Mouse (Mus musculus): ENCODE data around the gene 4933428G20Rik. TPM values are rescaled to one million over a fixed set of nuclear protein-coding genes. Genes with fewer than 3 reads are reported as not detected.

4933428G20Rik gene
- polyA plus RNA-seq, 1 experiment = not detected

- no peak overlapping the region for H3K4me3 ChIP-seq (ENCODE audit: insufficient read depth, low read depth, low read length)
- no peak overlapping the region for H3K27ac ChIP-seq (replicated peaks; ENCODE audit: low read depth, low read length)
- no peaks in the 10 kb centered on the region for H3K4me1 ChIP-seq (ENCODE audit: control insufficient read depth, insufficient read depth, insufficient read length, low read length)
Measured at GRCm38 (mm10) chr11:97500720-97501448, 744 bp upstream of the 4933428G20Rik start.

DNA sequence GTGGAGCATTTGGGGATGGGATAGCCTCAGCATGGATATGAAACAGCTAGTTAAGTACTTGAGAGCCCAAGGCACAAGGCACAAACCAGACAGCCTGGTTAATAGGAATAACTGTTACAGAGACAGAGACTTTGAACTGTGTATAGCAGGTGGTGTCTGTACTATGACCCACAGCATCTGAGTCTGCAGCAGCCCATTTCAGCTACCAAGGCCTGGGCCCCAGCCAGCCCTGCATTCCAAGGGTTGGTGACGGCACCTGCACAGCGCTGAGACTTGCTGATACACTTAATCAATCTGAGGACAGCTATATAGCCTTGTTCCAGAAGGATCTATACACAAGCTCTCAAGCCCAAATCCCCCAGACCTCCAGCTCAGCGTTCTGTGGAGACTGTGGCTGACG lies 2.6 kb downstream of the 4933428G20Rik start:
- H3K27ac ChIP-seq (replicated peaks; ENCODE audit: low read depth, low read length) = no peak overlapping the region
- H3K4me3 ChIP-seq (ENCODE audit: insufficient read depth, low read depth, low read length) = no peak overlapping the region
- H3K4me1 ChIP-seq (ENCODE audit: control insufficient read depth, insufficient read depth, insufficient read length, low read length) = no peaks in the 10 kb centered on the region

- Histone ChIP-seq H3K27ac (replicated peaks; ENCODE audit: low read depth, low read length) (no peak overlapping the region), H3K4me3 (ENCODE audit: insufficient read depth, low read depth, low read length) (no peak overlapping the region), H3K4me1 (ENCODE audit: control insufficient read depth, insufficient read depth, insufficient read length, low read length) (no peaks in the 10 kb centered on the region)
Measured at GRCm38 (mm10) chr11:97492836-97493235, 7.3 kb downstream of the 4933428G20Rik start.

DNA sequence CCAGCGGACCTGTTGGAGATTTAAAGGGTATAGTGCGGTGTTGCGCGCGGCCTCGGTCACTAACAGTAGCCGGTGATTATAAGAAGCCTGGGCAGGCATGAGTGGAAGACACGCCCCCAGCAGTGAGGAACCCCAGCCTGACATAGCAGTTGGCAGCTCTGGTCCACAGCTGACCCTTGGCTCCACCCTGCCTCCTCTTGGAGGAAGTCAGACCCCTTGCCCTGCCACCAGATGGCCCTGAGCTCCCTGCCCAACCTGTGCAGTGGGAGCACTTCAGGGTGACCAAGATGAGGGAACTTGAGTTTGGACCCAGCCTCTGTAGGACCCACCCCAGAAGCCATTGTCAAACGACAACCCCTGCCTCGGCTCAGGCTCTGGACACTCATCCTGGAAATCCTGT lies 8.5 kb downstream of the 4933428G20Rik start:
- no peak overlapping the region for H3K4me3 ChIP-seq (ENCODE audit: insufficient read depth, low read depth, low read length)
- H3K4me1 ChIP-seq (ENCODE audit: control insufficient read depth, insufficient read depth, insufficient read length, low read length) = no peaks in the 10 kb centered on the region
- H3K27ac ChIP-seq (replicated peaks; ENCODE audit: low read depth, low read length) = no peak overlapping the region

DNA sequence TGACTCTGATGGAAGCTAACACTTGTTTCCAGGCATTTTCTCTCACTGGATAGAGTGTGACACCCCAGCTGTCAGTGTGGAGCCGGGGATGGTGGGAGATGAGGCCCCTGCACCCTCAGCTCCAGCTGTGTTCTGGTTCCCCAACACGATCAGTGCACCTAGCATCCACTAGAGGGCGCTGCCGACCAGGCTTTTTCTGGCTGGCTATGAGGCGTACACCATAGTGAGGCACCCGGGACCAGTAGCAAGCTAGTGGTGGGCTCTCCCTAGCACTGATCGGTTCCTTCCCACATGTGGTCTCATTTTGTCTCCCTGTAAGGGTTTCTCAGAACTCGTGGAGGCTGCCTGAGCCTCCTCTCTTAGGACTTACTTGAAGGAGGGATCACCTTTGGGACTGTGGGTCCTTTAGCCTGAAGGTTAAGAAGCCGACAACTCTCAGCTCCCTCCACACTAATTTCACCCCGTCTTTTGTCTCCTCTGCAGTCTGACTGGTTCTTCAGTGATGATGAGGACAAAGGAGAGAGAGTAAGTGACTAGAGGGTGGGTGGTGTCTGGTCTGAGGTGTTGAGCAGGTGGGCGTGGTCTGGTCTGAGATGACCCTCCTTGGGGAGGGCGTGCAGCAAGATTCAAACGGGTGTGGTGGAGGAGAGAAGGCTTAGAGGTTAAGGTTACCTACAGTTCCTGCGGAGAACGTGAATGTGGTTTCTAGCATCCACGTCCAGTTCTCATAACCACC lies 10.4 kb downstream of the 4933428G20Rik start:
- Histone ChIP-seq H3K4me3 (ENCODE audit: insufficient read depth, low read depth, low read length) (no peak overlapping the region), H3K27ac (replicated peaks; ENCODE audit: low read depth, low read length) (no peak overlapping the region), H3K4me1 (ENCODE audit: control insufficient read depth, insufficient read depth, insufficient read length, low read length) (no peaks in the 10 kb centered on the region)

DNA sequence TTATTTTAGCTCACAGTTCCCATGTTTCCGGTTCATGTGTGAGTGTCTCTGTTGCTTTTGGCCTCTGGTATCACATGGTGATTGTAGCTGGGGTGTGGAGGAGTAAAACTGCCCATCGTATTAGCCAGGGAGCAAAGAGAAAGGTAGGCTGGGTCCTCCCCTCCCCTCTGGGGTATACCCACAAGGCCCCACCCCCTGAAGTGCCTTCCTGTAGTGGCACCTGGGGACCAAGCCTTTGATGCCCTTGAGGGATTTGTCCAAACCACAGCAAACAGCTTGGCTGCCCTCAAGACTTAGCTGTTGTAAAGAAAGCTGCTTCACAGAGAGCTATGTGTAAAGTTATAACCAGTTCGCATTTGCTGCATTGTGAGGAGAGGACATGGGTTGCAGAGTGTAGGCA lies 12.5 kb downstream of the 4933428G20Rik start:
- H3K27ac ChIP-seq (replicated peaks; ENCODE audit: low read depth, low read length) = no peak overlapping the region

DNA sequence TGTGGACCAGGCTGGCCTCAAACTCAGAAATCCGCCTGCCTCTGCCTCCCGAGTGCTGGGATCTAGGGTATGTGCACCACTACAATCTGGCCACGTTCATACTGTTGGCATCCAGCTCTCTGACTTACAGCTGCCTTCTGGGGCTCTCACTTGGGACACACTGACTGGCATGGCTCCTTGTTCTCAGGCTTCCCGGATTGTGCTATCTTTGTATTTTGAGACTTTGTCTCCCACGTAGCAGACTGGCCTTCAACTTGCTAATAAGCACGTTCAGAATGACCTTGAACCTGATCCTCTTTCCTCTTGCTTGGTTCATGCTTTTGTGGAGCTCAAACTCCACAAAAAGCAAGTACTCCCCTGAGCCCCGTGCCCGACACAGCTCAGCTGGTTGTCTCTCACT lies 14.5 kb downstream of the 4933428G20Rik start:
- Histone ChIP-seq H3K27ac (replicated peaks; ENCODE audit: low read depth, low read length) (no peak overlapping the region), H3K4me1 (ENCODE audit: control insufficient read depth, insufficient read depth, insufficient read length, low read length) (no peaks in the 10 kb centered on the region), H3K4me3 (ENCODE audit: insufficient read depth, low read depth, low read length) (no peak overlapping the region)

More for the DNA sequence above, 12.5 kb downstream of the 4933428G20Rik start:
- no peaks in the 10 kb centered on the region for H3K4me1 ChIP-seq (ENCODE audit: control insufficient read depth, insufficient read depth, insufficient read length, low read length)
- no peak overlapping the region for H3K4me3 ChIP-seq (ENCODE audit: insufficient read depth, low read depth, low read length)

- Histone ChIP-seq H3K4me3 (ENCODE audit: insufficient read depth, low read depth, low read length) (no peak overlapping the region), H3K4me1 (ENCODE audit: control insufficient read depth, insufficient read depth, insufficient read length, low read length) (no peaks in the 10 kb centered on the region)
Measured at GRCm38 (mm10) chr11:97479824-97480223, 20.3 kb downstream of the 4933428G20Rik start.

DNA sequence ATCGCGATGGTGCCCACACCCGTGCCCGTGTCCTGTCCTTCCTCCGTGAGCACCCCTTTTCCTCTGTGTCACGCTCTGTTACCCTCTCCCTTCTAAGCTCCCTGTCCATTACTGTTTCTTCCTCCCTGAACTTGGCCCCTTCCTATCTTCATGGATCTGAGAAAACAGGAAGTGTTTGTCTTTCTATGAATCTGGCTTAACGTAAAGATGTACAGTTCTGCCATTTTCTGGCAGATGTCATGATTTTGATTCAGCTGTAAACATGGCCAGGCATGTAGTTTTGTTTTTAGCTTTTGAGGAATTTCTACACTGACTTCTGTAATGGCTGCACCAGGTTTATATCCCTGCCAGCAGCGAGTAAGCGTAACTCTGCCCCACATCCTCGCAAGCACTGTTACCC lies 21.1 kb downstream of the 4933428G20Rik start:
- H3K4me3 ChIP-seq (ENCODE audit: insufficient read depth, low read depth, low read length) = no peak overlapping the region
- H3K27ac ChIP-seq (replicated peaks; ENCODE audit: low read depth, low read length) = no peak overlapping the region
- H3K4me1 ChIP-seq (ENCODE audit: control insufficient read depth, insufficient read depth, insufficient read length, low read length) = no peaks in the 10 kb centered on the region

More at GRCm38 (mm10) chr11:97479824-97480223, 20.3 kb downstream of the 4933428G20Rik start:
- H3K27ac ChIP-seq (replicated peaks; ENCODE audit: low read depth, low read length) = no peak overlapping the region

DNA sequence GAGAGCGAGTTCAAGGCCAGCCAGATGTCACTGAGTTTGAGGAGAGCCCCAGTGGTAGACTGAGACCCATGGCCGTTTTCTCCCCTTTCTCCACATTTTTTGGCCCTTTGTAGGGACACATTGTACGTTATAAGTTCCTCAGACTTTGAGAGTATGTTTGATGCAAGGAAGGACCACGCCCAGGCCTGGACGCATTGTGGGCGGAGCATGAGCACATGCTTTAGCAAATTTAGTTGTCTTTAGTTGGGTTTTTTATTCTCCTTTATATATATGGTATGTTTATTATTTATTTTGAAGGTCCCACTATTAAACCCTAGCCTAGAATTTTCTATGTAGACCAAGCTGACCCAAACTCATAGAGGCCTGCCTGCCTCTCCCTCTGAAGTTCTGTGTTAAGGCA lies 21.8 kb downstream of the 4933428G20Rik start:
- Histone ChIP-seq H3K4me3 (ENCODE audit: insufficient read depth, low read depth, low read length) (no peak overlapping the region), H3K4me1 (ENCODE audit: control insufficient read depth, insufficient read depth, insufficient read length, low read length) (no peaks in the 10 kb centered on the region), H3K27ac (replicated peaks; ENCODE audit: low read depth, low read length) (no peak overlapping the region)

- Histone ChIP-seq H3K4me3 (ENCODE audit: insufficient read depth, low read depth, low read length) (no peak overlapping the region), H3K4me1 (ENCODE audit: control insufficient read depth, insufficient read depth, insufficient read length, low read length) (no peaks in the 10 kb centered on the region), H3K27ac (replicated peaks; ENCODE audit: low read depth, low read length) (no peak overlapping the region)
Measured at GRCm38 (mm10) chr11:97477431-97477830, 22.7 kb downstream of the 4933428G20Rik start.

- Histone ChIP-seq H3K4me1 (ENCODE audit: control insufficient read depth, insufficient read depth, insufficient read length, low read length) (no peaks in the 10 kb centered on the region), H3K27ac (replicated peaks; ENCODE audit: low read depth, low read length) (no peak overlapping the region), H3K4me3 (ENCODE audit: insufficient read depth, low read depth, low read length) (no peak overlapping the region)
Measured at GRCm38 (mm10) chr11:97476334-97477095, 23.6 kb downstream of the 4933428G20Rik start.

- no peak overlapping the region for H3K4me3 ChIP-seq (ENCODE audit: insufficient read depth, low read depth, low read length)
- H3K4me1 ChIP-seq (ENCODE audit: control insufficient read depth, insufficient read depth, insufficient read length, low read length) = no peaks in the 10 kb centered on the region
- H3K27ac ChIP-seq (replicated peaks; ENCODE audit: low read depth, low read length) = no peak overlapping the region
Measured at GRCm38 (mm10) chr11:97471276-97471675, 28.9 kb downstream of the 4933428G20Rik start.

DNA sequence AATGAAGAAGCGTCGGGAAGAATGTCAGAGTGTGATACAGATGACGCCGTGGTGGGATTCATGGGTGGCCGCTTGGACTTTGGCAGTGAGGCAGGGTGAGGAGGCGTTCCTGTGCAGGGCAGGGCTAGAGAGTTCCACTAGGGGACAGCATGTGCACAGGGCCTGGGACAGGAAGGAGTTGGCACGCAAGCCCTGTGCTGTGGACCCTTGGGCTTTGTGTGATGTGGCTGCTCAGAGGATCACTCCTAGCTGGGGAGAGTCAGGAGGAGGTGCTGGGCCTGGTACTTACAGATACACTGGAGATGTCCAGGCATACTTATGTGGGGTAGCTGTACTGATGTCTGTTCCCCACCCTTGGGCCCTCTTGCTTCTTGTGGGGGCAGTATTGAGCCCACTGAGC lies 30.3 kb downstream of the 4933428G20Rik start:
- Histone ChIP-seq H3K27ac (replicated peaks; ENCODE audit: low read depth, low read length) (no peak overlapping the region), H3K4me3 (ENCODE audit: insufficient read depth, low read depth, low read length) (no peak overlapping the region), H3K4me1 (ENCODE audit: control insufficient read depth, insufficient read depth, insufficient read length, low read length) (no peaks in the 10 kb centered on the region)

DNA sequence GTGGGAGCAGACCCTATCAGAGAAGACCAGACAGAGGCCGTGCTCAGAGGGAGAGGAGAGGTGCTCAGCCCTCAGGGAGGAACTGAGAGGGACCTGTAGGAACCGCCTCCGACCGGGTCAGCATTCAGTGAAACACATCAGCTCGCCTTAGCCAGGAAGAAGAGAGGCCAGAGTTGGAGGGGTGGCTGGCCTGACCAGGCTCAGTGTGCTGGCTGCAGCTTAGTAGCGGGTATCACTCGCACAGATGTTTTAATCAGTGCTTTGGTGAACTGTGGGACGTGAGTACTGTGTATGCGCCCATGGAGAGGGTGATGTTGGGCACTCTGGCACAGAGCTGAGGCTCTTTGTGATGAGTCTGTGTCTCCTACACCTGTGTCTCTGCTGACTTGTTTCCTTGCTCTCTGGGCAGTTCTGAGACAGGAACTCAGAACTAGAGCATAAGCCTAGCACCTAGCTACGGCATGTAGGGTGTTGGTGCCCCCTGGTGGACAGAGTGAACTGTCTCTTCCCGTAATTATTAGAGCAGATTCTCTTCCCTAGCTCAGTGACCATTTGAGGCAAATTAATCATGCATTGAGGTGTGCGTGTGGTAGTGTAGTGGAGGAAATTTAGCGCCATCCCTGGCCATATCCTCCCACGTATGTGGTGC lies 31.4 kb downstream of the 4933428G20Rik start:
- H3K27ac ChIP-seq (replicated peaks; ENCODE audit: low read depth, low read length) = no peak overlapping the region
- H3K4me1 ChIP-seq (ENCODE audit: control insufficient read depth, insufficient read depth, insufficient read length, low read length) = no peaks in the 10 kb centered on the region
- no peak overlapping the region for H3K4me3 ChIP-seq (ENCODE audit: insufficient read depth, low read depth, low read length)
